Comparison of ENCODE assay signal across 7 mouse cellular contexts in the genomic region with DNA sequence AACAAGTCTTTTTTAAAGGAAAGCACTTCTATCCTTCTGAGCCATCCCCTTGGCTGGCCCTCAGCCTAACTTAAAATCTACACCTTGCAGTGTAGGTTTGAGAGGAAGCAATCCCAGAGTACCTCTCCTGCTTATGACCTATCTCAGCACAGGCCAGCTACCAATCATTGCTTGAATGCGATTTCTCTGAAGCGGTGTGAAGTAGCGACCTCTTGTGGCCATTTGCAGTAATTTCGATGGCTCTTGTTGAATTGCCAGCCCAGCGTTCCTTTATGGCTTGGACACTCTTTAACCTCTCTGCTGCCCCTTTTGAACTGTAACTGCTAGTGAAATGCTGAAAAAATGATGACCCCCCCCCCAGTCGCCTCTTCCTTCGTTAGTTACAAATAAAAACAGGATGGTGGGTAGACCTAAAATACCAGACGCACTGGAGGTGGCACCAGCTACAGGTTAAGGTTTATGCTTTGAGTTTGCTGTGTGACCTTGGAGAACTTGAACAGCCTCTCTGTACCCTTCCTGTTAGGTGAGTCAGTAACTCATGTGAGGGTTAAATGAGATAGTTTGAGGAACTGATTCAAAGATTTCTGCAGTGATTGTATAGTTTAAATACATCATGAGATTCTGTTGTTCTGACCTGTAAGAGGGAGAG.
DNase-seq lines count a peak whose midpoint lies in the region; ATAC-seq and TF ChIP-seq lines count a peak whose summit lies in the region.

No protein-coding gene starts in this region.

- no peaks in the 10 kb centered on the region for H3K27me3 ChIP-seq in hindbrain, postnatal 0 days (ENCODE audit: insufficient read depth, low read length)

- TF ChIP-seq CTCF in hindbrain, postnatal 0 days (IDR thresholded peaks at IDR 0.05; ENCODE audit: low read depth): peak; percentile 92

- H3K4me3 ChIP-seq in hindbrain, postnatal 0 days (ENCODE audit: low read length): no peak overlapping the region

- ATAC-seq in activated CD4-positive, CD25-positive, alpha-beta regulatory T cell, adult 4 months: peak; percentile 82
- ATAC-seq in hindbrain, postnatal 0 days: peak; percentile 72

- no peaks in the 10 kb centered on the region for H3K9me3 ChIP-seq in hindbrain, postnatal 0 days (ENCODE audit: low read length)

- H3K4me2 ChIP-seq in hindbrain, postnatal 0 days (ENCODE audit: low read depth, low read length): no peak overlapping the region

- no peaks in the 10 kb centered on the region for H3K4me1 ChIP-seq in hindbrain, postnatal 0 days (ENCODE audit: insufficient read depth, low read length)

- H3K36me3 ChIP-seq in hindbrain, postnatal 0 days (ENCODE audit: insufficient read depth, low read length): no peaks in the 10 kb centered on the region

- WGBS in hindbrain, postnatal 0 days: 13% methylated on average over 8 of the region's 8 CpGs

- H3K9ac ChIP-seq in hindbrain, postnatal 0 days (replicated peaks; ENCODE audit: low read length): no peak overlapping the region

- DNase-seq in cerebellum, adult 9-11 months: peak; percentile 49
- peak; percentile 34 to 73 for DNase-seq in frontal cortex, postnatal 10 days (ENCODE audit: low spot score in 2 of 2)
- DNase-seq in hindbrain, postnatal 0 days (ENCODE audit: low spot score): peak; percentile 90
- peak; percentile 68 to 72 for DNase-seq in left cerebral cortex, adult 18-20 months (ENCODE audit: low spot score in 2 of 2)
- DNase-seq in mesoderm, embryonic 11.5 days (ENCODE audit: low read depth, low spot score): peak; percentile 87
- peak; percentile 68 for DNase-seq in right cerebral cortex, postnatal 4 days

- H3K27ac ChIP-seq in hindbrain, postnatal 0 days: no peak overlapping the region
